Mouse (Mus musculus) cortical plate, adult 2 months (tissue): Measurements from ENCODE around the gene Kcnab2. TPM values are rescaled to one million over a fixed set of nuclear protein-coding genes. Genes with fewer than 3 reads are reported as not detected.
A peak's percentile ranks its signal among the peaks of the same experiment; 100 is the strongest.

Source experiments
- H3K27ac ChIP-seq: fragments of 200-500 bp; 2 replicates; pipeline ENCODE4 v1.5.1; 2012; ENCODE audit warnings: low read length, control low read depth, inconsistent platforms; ENCODE audit not compliant: insufficient read depth
- H3K4me1 ChIP-seq: fragments of 200-500 bp; 2 replicates; pipeline ENCODE4 v1.6.1; 2011; ENCODE audit warnings: low read length; ENCODE audit not compliant: control insufficient read depth, insufficient read depth
- H3K4me3 ChIP-seq: fragments of 200-500 bp; 2 replicates; pipeline ENCODE4 v1.5.1; 2011; ENCODE audit warnings: mild to moderate bottlenecking, low read length, control low read depth; ENCODE audit not compliant: insufficient read depth
- CTCF ChIP-seq: fragments of 200-500 bp; IDR thresholded peaks from 2 replicates; pipeline ENCODE4 v1.5.1; 2011; ENCODE audit warnings: mild to moderate bottlenecking, control low read depth, low read length; ENCODE audit not compliant: insufficient read depth; ENCODE audit errors: extremely low read depth
- POLR2A ChIP-seq: fragments of 200-500 bp; IDR thresholded peaks from 2 replicates; pipeline ENCODE4 v1.6.1; 2011; ENCODE audit warnings: mild to moderate bottlenecking, low read length, control low read depth; ENCODE audit not compliant: insufficient read depth; ENCODE audit errors: extremely low read depth
- polyA plus RNA-seq: library from polyadenylated mRNA; depleted of rRNA; stranded (reverse); fragments of >200 nt; gene quantifications from 2 replicates; pipeline ENCODE4 v1.2.3, GENCODE M21; 2012; rRNA removed

Kcnab2 gene
- 245 and 267 TPM in 2 replicates for polyA plus RNA-seq

DNA sequence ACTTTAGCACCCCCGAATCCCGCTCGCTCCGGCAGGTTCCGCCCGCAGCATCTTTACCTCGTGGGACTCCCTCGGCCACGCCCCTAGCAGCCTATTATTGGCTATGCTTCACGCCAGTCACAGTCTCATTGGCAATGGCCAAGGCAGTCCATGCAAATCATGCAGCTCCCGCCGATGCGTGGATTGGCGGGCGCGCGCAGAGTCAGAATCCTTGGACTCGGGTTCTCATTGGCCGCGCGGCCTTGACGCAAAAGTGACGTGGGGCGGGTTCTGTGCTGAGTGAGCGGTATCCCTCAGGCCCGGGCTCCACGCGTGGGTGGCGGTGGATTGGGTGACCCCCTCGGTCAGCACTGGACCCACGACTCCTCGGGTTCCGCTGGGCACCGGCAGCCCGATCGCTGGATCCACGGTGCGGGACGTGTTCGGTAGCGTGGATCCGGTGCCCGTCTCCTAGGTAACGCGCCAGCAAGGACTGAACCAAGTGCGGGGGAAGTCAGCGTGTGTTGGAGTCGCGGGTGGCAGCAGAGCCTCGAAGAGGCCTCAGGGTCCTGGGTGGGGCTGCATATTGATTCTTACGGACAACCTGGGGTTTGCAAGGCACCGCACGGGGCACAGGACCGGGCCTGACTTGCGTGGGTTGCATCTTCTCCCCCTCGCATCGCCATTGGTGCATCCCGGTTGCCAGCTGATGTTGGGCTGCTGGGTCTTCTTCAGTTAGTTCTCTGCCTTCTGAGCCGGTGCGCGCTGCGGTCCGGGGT lies at the start of gene Kcnab2:
Gene Kcnab2 (minus strand): TSS at position 406 of the 758 bp plus-strand sequence.
- Histone ChIP-seq H3K27ac (peak within 1 kb of the TSS; percentile 90), H3K4me3 (peak within 1 kb of the TSS; percentile 64), H3K4me1 (peaks cover 8% of the 10 kb centered on the region)
- peak; percentile 98 for TF ChIP-seq POLR2A
- TF ChIP-seq CTCF = no peak

DNA sequence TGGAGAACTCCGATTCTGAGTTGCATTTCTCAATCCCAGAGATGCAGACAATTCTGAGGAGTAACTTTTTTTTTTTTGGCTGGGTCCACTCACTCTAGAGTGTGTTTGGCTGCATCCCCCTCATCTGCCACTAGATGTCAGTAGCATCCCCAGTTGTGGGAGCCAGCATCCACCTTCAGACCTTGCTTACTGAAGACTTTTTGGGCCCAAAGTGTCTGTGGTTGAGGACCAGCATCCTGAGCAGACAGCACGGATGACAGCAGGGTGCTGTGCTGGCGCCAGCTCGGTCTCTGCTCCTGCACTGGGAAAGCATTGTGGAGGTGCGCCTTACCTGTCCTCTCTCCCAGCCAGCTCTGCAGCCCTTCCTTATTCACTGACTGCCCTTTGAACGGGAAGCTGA lies 42.4 kb upstream of the Kcnab2 start:
- TF ChIP-seq CTCF = peak; percentile 83
- TF ChIP-seq POLR2A = no peak
- Histone ChIP-seq H3K27ac (no peak overlapping the region), H3K4me1 (no peaks in the 10 kb centered on the region)

DNA sequence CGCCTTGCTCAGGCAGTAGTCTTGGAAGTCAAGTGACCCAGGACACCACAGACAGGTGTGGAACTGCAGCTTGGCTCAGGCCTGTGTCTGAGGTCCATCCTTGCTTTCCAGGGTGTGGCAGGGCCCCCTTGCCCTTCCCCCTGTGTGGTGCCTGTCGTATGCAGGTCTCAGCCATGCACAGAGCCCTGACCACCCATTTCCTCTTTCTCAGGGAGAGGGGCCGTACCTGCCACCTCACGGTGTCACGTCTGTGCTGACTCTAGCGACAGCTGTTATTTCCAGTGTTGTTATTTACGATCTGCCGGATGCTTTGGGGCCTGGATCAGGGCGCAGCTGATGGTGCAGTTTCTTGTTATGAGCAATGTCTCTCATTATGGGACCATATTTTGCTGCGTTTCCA lies 41.4 kb upstream of the Kcnab2 start:
- TF ChIP-seq POLR2A = no peak
- no peak for TF ChIP-seq CTCF
- no peaks in the 10 kb centered on the region for H3K4me1 ChIP-seq
- no peak overlapping the region for H3K4me3 ChIP-seq

More for the DNA sequence above, 42.4 kb upstream of the Kcnab2 start:
- no peak overlapping the region for H3K4me3 ChIP-seq

DNA sequence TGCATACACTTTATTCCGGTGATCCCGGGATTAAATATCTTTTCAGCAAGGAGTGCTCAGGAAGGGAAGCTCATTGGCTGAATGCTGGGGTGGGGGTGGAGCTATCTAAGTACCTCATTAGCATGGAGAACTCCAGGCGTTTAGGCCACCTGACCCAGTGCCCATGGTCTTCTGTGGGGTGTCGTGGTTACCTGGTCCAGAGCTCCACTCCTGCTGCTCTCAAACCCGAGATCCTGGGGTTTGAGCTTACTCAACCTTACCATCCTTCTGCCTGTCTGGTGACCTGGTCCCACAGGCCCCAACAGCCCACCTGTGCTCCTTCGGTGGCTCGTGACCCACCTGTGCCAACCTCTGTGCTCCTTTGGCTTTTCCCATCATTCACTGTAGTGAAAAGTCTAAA lies 37.2 kb upstream of the Kcnab2 start:
- H3K4me3 ChIP-seq = no peak overlapping the region
- TF ChIP-seq CTCF (no peak), POLR2A (no peak)
- no peak overlapping the region for H3K27ac ChIP-seq
- no peaks in the 10 kb centered on the region for H3K4me1 ChIP-seq

More for the DNA sequence above, 41.4 kb upstream of the Kcnab2 start:
- no peak overlapping the region for H3K27ac ChIP-seq

DNA sequence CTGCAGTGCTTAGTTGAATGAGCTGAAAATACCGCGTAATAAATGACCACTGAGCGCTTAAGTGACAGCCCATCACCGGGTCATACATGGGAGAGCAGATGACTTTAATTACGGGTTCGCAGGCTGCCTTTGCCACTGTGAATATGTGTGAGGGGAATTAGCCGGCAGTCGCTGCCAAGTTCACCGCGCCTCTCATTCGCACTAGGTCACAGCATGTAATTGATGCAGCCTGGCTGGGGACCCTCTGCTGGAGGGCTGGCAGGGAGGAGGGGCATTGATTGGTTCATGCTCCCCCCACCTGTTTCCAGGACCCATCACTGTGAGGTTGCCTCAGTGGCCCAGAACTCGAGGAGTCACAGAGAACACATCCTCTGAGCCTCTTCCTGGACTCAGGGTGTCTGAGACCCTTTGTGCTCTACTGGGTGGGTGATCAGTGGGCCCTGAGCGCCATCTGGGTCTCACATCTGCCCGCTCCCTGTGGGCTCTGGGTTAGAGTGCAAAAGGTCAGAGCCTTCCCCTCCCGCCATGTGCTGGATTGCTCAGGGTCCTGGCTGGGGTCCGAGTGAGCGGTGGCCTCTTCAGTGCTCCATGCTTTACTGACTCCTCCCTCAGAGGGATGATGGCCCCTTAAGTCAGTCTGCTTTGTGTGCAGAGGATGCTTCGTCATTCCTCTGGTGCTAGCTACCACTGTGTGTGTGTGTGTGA lies 34.7 kb upstream of the Kcnab2 start:
- TF ChIP-seq POLR2A = no peak
- no peak for TF ChIP-seq CTCF
- H3K27ac ChIP-seq = no peak overlapping the region
- no peak overlapping the region for H3K4me3 ChIP-seq
- no peaks in the 10 kb centered on the region for H3K4me1 ChIP-seq

DNA sequence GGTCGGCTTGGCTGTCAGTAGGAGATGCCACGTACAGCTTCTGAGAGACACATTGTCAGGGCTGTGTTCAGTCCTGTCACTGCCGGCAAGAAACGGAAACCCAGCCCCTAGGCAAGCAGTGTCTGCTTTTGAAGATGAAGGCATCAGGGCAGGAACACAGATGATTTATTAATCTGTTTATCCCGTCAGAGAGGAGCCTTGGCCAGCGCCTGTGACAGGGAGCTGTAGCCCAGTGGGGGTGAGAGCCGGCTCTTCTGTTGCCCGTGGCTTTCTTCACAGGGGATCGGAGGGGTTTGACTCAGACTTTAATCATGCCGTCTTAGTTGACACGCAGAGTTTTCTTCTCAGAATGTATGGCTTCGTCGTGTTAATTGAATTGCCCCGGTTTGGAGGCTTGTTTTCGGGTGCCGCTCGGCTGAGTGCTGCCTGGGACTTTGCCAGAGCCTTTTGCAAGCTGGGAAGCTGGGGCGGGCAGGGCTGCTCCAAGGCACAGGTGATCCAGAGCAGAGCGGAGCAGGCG lies 16.7 kb upstream of the Kcnab2 start:
- TF ChIP-seq POLR2A (no peak), CTCF (no peak)
- no peak overlapping the region for H3K4me3 ChIP-seq
- peaks cover 3% of the 10 kb centered on the region for H3K4me1 ChIP-seq
- H3K27ac ChIP-seq = no peak overlapping the region

DNA sequence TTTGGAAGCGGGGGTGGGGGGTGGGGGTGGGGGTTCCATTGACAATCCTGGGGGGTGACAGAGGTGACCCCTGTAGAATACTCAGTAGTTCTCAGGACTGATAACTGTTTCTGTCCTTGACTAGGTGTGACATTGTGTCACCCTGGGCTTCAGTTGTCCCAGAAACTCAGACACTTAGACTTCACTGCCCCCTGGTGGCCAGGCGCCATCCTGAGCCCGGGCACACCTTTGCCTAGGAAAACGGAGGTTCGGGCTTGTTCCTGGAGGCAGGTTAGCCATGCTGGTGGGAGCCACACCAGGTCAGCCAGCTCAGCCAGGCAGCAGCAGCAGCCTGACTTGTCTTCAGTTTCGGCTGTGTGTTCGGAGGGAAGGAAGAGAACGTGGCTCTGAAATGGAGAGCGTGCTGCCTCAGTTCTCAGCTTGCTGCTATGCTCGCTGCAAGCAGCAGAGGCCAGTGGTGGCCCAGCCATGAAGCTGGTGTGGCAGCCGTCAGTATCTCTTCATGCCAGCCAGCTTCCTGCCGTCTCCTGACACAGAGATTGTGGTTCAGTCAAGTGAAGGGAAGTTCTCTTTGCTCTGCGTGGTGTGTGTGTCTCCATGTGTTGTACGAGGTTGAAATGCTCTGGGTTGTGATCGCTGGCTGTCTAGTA lies 13.7 kb upstream of the Kcnab2 start:
- Histone ChIP-seq H3K27ac (no peak overlapping the region), H3K4me1 (peaks cover 3% of the 10 kb centered on the region), H3K4me3 (no peak overlapping the region)
- TF ChIP-seq CTCF = peak; percentile 58
- no peak for TF ChIP-seq POLR2A

DNA sequence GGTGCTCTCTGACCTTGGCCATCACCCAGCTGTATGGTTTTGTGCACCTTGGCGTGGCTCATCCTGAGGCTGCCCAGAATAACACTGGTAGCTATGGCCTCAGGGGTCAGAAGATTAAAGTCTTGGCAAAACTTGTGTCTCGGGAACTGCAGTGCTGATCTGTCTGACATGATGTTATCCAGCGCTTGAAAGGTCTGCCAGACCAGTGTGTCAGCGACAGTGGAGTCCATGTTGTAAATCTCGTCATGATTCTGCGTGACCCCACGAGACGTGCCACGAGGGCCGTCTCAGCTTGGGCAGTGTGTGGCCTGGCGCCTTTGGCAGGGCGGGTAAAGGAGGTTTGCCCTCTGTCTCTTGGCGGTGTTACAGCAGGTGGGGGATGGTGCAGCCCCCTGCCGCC lies 12.6 kb upstream of the Kcnab2 start:
- TF ChIP-seq POLR2A = no peak
- no peak for TF ChIP-seq CTCF
- Histone ChIP-seq H3K4me1 (peaks cover 3% of the 10 kb centered on the region), H3K4me3 (no peak overlapping the region), H3K27ac (no peak overlapping the region)

DNA sequence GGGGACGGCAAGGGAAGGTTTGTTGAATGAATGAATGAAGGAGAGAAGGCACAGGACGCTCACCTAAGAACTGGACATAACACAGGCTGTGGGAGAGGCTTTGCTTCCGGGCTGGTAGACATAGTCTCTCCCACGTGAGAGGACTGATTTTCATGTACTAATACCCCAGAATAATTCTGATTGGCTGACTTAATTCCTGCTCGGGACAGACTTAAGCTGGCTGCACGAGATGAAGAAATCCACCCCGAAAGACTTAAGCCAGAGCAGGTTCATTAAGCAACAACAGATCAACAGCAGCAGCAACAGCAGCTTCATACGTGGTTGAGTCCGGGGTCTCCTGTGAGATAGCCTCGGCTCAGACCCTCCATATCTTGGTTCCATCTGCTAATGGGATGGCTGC lies 10.4 kb upstream of the Kcnab2 start:
- no peak overlapping the region for H3K4me3 ChIP-seq
- TF ChIP-seq POLR2A (no peak), CTCF (no peak)
- 0 out of 2 replicates have a peak, but pooled peaks cover 2% of the 10 kb centered on the region for H3K4me1 ChIP-seq
- H3K27ac ChIP-seq = no peak overlapping the region
